Mouse (Mus musculus): ENCODE measurements at regions not wholly inside any gene's neighbourhood (a gene's known extent, or its start where the extent isn't known, plus 50 kb on each side); places are given as distances from the start of the nearest gene placed in this dataset.

DNA sequence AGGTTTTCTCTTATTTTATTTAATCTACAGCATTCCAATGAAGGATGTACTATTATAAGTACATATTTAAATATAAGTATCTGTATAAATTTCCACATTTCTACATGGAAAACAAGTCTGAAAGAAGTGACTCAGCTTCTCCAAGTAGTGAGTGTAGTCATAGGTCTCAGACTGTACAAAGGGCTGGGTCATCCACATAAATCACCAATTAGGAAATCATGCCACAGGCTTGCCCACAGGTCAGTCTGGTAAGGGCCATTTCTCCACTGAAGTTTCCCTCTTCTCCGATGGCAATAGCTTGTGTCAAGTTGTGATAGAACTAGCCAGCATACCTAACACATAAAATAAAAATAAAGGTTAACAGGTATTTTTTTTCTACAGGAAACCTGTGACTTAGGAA is 56.3 kb upstream of the Nmu start:
- no peak for TF ChIP-seq POLR2A (IDR thresholded peaks at IDR 0.05; ENCODE audit: extremely low read depth, insufficient read depth, low read length)
- TF ChIP-seq CTCF (IDR thresholded peaks at IDR 0.05; ENCODE audit: low read depth, low read length), result no peak

Measured in liver, adult 2 months (tissue).